Mouse (Mus musculus): ENCODE measurements around the gene Fkbp5.

The Fkbp5 gene

GRCm38 (mm10) chr17:28502196-28502821 lies 15.0 kb downstream of the Fkbp5 start:
- DNase-seq (ENCODE audit: low spot score) = peak; percentile 63

- no peak for DNase-seq (ENCODE audit: low spot score)
Measured at GRCm38 (mm10) chr17:28500465-28500864, 16.9 kb downstream of the Fkbp5 start.

- DNase-seq (ENCODE audit: low spot score) = no peak
Measured at GRCm38 (mm10) chr17:28499190-28499589, 18.1 kb downstream of the Fkbp5 start.

GRCm38 (mm10) chr17:28495832-28496231 lies 21.5 kb downstream of the Fkbp5 start:
- no peak for DNase-seq (ENCODE audit: low spot score)

- DNase-seq (ENCODE audit: low spot score) = no peak
Measured at GRCm38 (mm10) chr17:28491035-28491770, 26.1 kb downstream of the Fkbp5 start.

- DNase-seq (ENCODE audit: low spot score) = no peak
Measured at GRCm38 (mm10) chr17:28488258-28489013, 28.9 kb downstream of the Fkbp5 start.

GRCm38 (mm10) chr17:28487584-28488257 lies 29.6 kb downstream of the Fkbp5 start:
- no peak for DNase-seq (ENCODE audit: low spot score)

GRCm38 (mm10) chr17:28486720-28487119 lies 30.6 kb downstream of the Fkbp5 start:
- no peak for DNase-seq (ENCODE audit: low spot score)

- peak; percentile 99 for DNase-seq (ENCODE audit: low spot score)
Measured at GRCm38 (mm10) chr17:28485977-28486400, 31.3 kb downstream of the Fkbp5 start.

- peak; percentile 64 for DNase-seq (ENCODE audit: low spot score)
Measured at GRCm38 (mm10) chr17:28485446-28485948, 31.8 kb downstream of the Fkbp5 start.

GRCm38 (mm10) chr17:28484704-28485445 lies 32.5 kb downstream of the Fkbp5 start:
- peak; percentile 43 for DNase-seq (ENCODE audit: low spot score)

GRCm38 (mm10) chr17:28477421-28477820 lies 39.9 kb downstream of the Fkbp5 start:
- DNase-seq (ENCODE audit: low spot score) = no peak

GRCm38 (mm10) chr17:28476441-28476840 lies 40.9 kb downstream of the Fkbp5 start:
- no peak for DNase-seq (ENCODE audit: low spot score)

GRCm38 (mm10) chr17:28475593-28476325 lies 41.6 kb downstream of the Fkbp5 start:
- DNase-seq (ENCODE audit: low spot score) = no peak

GRCm38 (mm10) chr17:28472696-28473095 lies 44.6 kb downstream of the Fkbp5 start:
- no peak for DNase-seq (ENCODE audit: low spot score)

- DNase-seq (ENCODE audit: low spot score) = no peak
Measured at GRCm38 (mm10) chr17:28470876-28471275, 46.5 kb downstream of the Fkbp5 start.

- DNase-seq (ENCODE audit: low spot score) = no peak
Measured at GRCm38 (mm10) chr17:28467749-28468148, 49.6 kb downstream of the Fkbp5 start.

- no peak for DNase-seq (ENCODE audit: low spot score)
Measured at GRCm38 (mm10) chr17:28465968-28466367, 51.4 kb downstream of the Fkbp5 start.

GRCm38 (mm10) chr17:28463701-28464443 lies 53.5 kb downstream of the Fkbp5 start:
- no peak for DNase-seq (ENCODE audit: low spot score)

GRCm38 (mm10) chr17:28460388-28460787 lies 56.9 kb downstream of the Fkbp5 start:
- DNase-seq (ENCODE audit: low spot score) = no peak
